Mouse (Mus musculus) lung, embryonic 14.5 days (tissue): ENCODE results near the gene Hsd11b1. TPM values are rescaled to one million over a fixed set of nuclear protein-coding genes. Genes with fewer than 3 reads are reported as not detected.
A peak's percentile ranks its signal among the peaks of the same experiment; 100 is the strongest.

Source experiments
- ATAC-seq: fragments of 200-750 bp; cut with Nextera tagmentation; 2 replicates; pipeline ENCODE4 v1.8.0; 2017; ENCODE audit warnings: mild to moderate bottlenecking, moderate TSS enrichment, moderate library complexity; ENCODE audit not compliant: insufficient read depth
- DNase-seq: peaks from one replicate; pipeline ENCODE4 v3.0.0-alpha.2; 2015
- H3K27ac ChIP-seq: fragments of 300-500 bp; sonication (generic); 2 replicates; pipeline ENCODE4 v1.5.1; 2014; ENCODE audit warnings: low read depth, mild to moderate bottlenecking, moderate library complexity
- H3K27me3 ChIP-seq: fragments of 300-500 bp; sonication (generic); 2 replicates; pipeline ENCODE4 v1.6.1; 2014; ENCODE audit warnings: low read length, control low read depth; ENCODE audit not compliant: insufficient read depth
- H3K36me3 ChIP-seq: fragments of 300-500 bp; sonication (generic); 2 replicates; pipeline ENCODE4 v1.6.1; 2014; ENCODE audit warnings: control low read depth; ENCODE audit not compliant: insufficient read depth
- H3K4me1 ChIP-seq: fragments of 300-500 bp; sonication (generic); 2 replicates; pipeline ENCODE4 v1.6.1; 2014; ENCODE audit warnings: antibody characterized with exemption, control low read depth; ENCODE audit not compliant: insufficient read depth
- H3K4me2 ChIP-seq: fragments of 300-500 bp; sonication (generic); 2 replicates; pipeline ENCODE4 v1.6.1; 2014; ENCODE audit warnings: mild to moderate bottlenecking
- H3K4me3 ChIP-seq: fragments of 300-500 bp; sonication (generic); 2 replicates; pipeline ENCODE4 v1.5.1; 2014; ENCODE audit warnings: low read depth, low read length
- H3K9ac ChIP-seq: fragments of 300-500 bp; sonication (generic); 2 replicates; pipeline ENCODE4 v1.6.1; 2014
- H3K9me3 ChIP-seq: fragments of 300-500 bp; sonication (generic); 2 replicates; pipeline ENCODE4 v1.6.1; 2016; ENCODE audit warnings: low read depth, low read length, control low read depth
- CTCF ChIP-seq: IDR thresholded peaks from 2 replicates; pipeline ENCODE4 v1.5.1; 2016; ENCODE audit warnings: antibody characterized with exemption, low read depth
- WGBS: fragments of 180-500 bp; shearing (Covaris S2); extraction: QIAGEN DNeasy Blood & Tissue Kit; methylation state at CpG from one replicate; pipeline ENCODE4 v1.1.7; 2014; 5-methylcytosine and 5-hydroxymethylcytosine counted together
- polyA plus RNA-seq: library from polyadenylated mRNA; unstranded; fragments of >200 nt; fragmentation: Nextera tagmentation; extraction: Ambion mirVana; gene quantifications from 2 replicates; pipeline ENCODE4 v1.2.1, GENCODE M21; 2014

Gene Hsd11b1
- polyA plus RNA-seq, 1 experiment from 2014 or later: 1.6 TPM

DNA sequence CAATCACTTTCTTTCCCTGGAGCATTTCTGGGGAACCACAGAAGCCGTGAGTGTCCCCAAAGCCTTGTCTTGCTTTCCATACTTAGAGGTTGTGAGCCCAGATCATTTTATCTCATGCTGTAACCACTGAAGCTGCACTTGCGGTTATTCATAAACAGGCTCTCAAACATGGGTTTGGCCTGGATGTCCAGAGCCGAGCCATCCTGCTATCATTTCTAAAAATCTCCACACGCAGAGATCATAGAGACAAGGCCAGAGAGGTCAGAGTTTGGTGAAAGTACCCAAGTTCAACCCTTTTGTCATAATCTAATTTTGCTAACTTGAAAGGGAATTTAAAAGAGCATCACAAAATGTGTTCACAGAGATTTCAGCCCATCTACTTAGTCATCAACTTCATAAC, 22.4 kb downstream of the Hsd11b1 start:
- Histone ChIP-seq H3K4me2 (no peak overlapping the region), H3K27ac (no peak overlapping the region), H3K4me1 (no peaks in the 10 kb centered on the region), H3K9me3 (no peaks in the 10 kb centered on the region), H3K9ac (no peak overlapping the region), H3K27me3 (no peaks in the 10 kb centered on the region), H3K36me3 (no peaks in the 10 kb centered on the region), H3K4me3 (no peak overlapping the region)
- no peak for DNase-seq
- TF ChIP-seq CTCF: no peak
- WGBS: 84% methylated on average over 4 of the region's 4 CpGs
- no peak for ATAC-seq

DNA sequence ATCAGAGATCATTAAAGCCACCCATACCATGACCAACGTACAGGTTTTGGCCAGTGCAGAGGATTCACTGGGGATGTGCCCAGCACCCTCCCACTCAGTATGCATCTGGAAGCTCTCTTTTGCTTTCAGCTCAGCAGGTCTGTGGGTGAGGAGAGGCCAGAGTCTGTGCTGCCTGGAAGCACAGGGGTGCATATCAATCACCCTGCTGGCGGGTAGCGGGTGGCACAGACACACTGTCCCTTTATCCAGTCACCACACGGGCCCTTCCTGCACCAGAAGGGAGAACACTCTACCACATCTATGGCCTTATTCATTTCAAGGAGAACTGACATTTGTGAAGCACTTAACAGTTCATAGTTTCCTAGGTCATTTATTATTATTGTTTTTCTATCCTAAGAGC, 25.4 kb downstream of the Hsd11b1 start:
- Histone ChIP-seq H3K9me3 (no peaks in the 10 kb centered on the region), H3K27me3 (no peaks in the 10 kb centered on the region), H3K36me3 (no peaks in the 10 kb centered on the region), H3K4me1 (peaks cover 5% of the 10 kb centered on the region; the same call in 1 of the 2 replicates), H3K9ac (no peak overlapping the region), H3K4me3 (no peak overlapping the region), H3K4me2 (no peak overlapping the region), H3K27ac (no peak overlapping the region)
- no peak for ATAC-seq
- no peak for DNase-seq
- no peak for TF ChIP-seq CTCF
- 39% methylated on average over 4 of the region's 4 CpGs for WGBS

DNA sequence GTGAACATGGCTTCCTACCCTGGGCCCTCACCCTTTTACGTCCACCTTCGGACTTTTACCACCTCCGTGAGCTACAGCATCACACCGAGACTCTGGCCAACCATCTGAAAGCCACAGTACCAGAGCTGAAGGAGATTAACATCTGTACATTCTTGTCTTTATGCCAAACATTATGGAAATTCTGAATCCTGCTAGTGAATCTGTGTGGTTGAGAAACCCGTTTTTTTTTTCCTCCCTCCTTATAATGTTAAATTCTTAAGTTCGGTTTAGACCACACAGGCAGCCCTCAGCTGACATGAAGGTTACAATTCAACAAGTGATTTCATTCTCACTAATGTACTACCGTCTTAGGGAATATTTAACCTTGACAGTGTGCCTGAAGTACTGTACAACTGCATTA, 28.9 kb downstream of the Hsd11b1 start:
- Histone ChIP-seq H3K27ac (no peak overlapping the region), H3K27me3 (no peaks in the 10 kb centered on the region), H3K4me1 (peaks cover 5% of the 10 kb centered on the region; the same call in 1 of the 2 replicates), H3K4me2 (no peak overlapping the region), H3K9ac (no peak overlapping the region), H3K4me3 (no peak overlapping the region), H3K9me3 (no peaks in the 10 kb centered on the region), H3K36me3 (no peaks in the 10 kb centered on the region)
- ATAC-seq: no peak
- DNase-seq: peak; percentile 41
- TF ChIP-seq CTCF: no peak
- 62% methylated on average over 7 of the region's 7 CpGs for WGBS

DNA sequence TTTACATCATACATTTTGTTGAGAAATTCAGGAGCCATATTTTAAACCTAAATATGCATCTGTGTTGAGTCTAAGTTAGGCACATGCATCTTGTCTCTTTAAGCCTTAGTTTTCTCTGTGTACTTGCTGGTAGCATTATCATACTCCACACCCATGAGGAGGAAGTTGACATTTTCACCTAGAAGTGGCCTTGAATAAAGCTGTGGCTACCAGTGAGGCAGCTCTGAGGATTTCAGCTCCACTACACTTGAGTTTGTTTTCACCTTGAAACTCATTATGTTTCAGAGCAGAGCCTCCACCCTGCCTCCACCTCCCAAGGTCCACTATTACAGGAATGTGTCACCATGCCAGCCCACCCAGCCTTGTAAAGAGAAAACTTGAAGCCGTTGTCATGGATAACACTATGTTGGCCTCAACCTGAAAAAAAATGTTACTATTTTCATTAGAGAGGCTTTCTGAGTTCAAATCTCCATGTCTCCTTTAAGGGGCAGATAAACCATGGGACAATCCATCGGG, 29.7 kb downstream of the Hsd11b1 start:
- DNase-seq (no peak), ATAC-seq (no peak)
- H3K4me2 ChIP-seq: no peak overlapping the region
- H3K36me3 ChIP-seq: no peaks in the 10 kb centered on the region
- no peak for TF ChIP-seq CTCF
- no peak overlapping the region for H3K9ac ChIP-seq
- no peak overlapping the region for H3K4me3 ChIP-seq
- 91% methylated on average over 2 of the region's 2 CpGs for WGBS
- H3K27me3 ChIP-seq: no peaks in the 10 kb centered on the region
- no peak overlapping the region for H3K27ac ChIP-seq
- H3K4me1 ChIP-seq: peaks cover 5% of the 10 kb centered on the region; the same call in 1 of the 2 replicates
- no peaks in the 10 kb centered on the region for H3K9me3 ChIP-seq

DNA sequence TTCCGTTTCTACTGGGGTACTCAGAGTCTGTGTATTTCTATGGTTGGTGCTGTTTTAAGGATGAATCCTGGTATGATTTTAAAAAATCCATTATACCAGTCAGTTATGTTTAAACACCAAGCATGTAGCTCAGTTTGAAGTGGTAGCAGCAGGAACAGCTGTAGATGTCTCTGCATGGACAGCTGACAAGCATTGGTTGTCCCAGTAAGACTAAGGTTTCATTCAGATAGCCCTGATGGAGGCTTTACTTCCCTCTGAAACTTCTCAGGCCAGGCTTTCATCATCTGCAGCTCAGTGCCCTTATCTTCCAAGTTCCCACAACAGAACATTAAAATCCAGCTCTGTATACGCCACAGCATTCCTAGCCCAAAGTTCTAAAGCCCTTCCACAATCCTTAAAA, 31.1 kb downstream of the Hsd11b1 start:
- no peak overlapping the region for H3K4me3 ChIP-seq
- no peak overlapping the region for H3K4me2 ChIP-seq
- H3K9me3 ChIP-seq: no peaks in the 10 kb centered on the region
- WGBS: 77% methylated on average over 2 of the region's 2 CpGs
- no peaks in the 10 kb centered on the region for H3K27me3 ChIP-seq
- H3K4me1 ChIP-seq: peaks cover 5% of the 10 kb centered on the region; the same call in 1 of the 2 replicates
- ATAC-seq: no peak
- no peak for TF ChIP-seq CTCF
- no peak for DNase-seq
- H3K36me3 ChIP-seq: no peaks in the 10 kb centered on the region
- no peak overlapping the region for H3K27ac ChIP-seq
- no peak overlapping the region for H3K9ac ChIP-seq

DNA sequence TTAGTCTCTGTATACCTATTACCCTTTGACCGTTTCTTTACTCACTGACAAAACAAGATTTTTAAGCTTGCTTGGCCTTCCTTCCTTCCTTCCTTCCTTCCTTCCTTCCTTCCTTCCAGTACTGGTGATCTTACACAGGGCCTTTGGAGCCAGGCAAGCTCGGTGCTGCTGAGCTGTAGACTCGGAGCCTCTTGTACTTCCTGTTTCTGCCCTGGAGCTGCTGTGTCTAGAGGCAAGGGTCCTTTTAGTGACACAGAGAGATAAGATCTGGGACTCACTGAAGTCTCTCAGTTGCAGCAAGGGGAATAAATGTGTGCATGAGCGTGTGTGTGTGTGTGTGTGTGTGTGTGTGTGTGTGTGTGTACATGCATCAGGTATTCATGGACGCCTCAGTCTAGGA, 32.9 kb downstream of the Hsd11b1 start:
- TF ChIP-seq CTCF: no peak
- peak; percentile 77 for ATAC-seq

DNA sequence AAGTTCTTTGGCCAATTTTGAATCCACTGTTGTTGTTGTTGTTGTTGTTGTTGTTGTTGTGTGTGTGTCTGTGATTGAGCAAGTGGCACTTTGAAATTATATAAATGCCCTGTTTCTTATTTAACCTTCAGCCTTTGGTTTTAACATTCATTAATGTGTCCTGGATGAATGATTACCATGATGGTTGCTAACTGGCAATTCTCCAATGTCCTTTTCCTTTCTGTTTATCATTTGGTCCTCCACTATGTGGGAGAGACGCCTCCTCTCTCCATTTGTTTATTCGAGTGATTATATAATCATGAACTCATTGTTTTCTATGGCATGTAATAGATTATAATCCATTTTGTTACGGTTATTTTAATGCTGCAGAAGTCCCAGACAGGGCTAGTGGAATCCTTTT, 33.3 kb downstream of the Hsd11b1 start:
- Histone ChIP-seq H3K9ac (no peak overlapping the region), H3K4me3 (no peak overlapping the region), H3K27ac (0 out of 2 replicates have a peak overlapping the region, but pooled peaks have one; percentile 28), H3K27me3 (no peaks in the 10 kb centered on the region), H3K9me3 (no peaks in the 10 kb centered on the region), H3K4me1 (peaks cover 4% of the 10 kb centered on the region; the same call in 1 of the 2 replicates), H3K36me3 (no peaks in the 10 kb centered on the region), H3K4me2 (no peak overlapping the region)
- ATAC-seq: peak; percentile 37; the same call in 1 of the 2 replicates
- WGBS: 28% methylated on average over 3 of the region's 3 CpGs
- TF ChIP-seq CTCF: no peak
- peak; percentile 76 for DNase-seq

More for the DNA sequence above, 32.9 kb downstream of the Hsd11b1 start:
- Histone ChIP-seq H3K27me3 (no peaks in the 10 kb centered on the region), H3K4me1 (peaks cover 5% of the 10 kb centered on the region; the same call in 1 of the 2 replicates), H3K27ac (0 out of 2 replicates have a peak overlapping the region, but pooled peaks have one; percentile 28), H3K9me3 (no peaks in the 10 kb centered on the region), H3K4me2 (no peak overlapping the region), H3K9ac (no peak overlapping the region), H3K36me3 (no peaks in the 10 kb centered on the region), H3K4me3 (no peak overlapping the region)
- DNase-seq: peak; percentile 49
- 41% methylated on average over 5 of the region's 5 CpGs for WGBS

DNA sequence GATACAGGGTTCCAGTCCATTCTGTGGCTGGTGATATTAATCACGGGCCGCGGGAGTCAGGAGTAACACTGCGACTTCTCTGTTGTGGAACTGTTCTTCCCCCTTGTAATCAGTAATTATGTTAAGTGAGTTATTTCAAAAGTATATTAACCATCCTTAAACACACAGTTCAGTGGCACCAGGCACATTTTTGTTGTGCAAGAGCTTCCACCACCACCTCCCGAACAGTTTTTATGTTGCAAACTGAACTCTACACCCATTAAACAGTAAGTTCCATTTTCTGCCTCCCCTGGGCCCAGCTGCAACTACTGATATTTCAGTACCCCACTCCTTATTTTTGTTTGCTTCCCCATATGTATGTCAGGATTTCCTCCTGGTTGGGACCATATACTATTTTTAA, 34.3 kb downstream of the Hsd11b1 start:
- H3K9ac ChIP-seq: no peak overlapping the region
- no peaks in the 10 kb centered on the region for H3K27me3 ChIP-seq
- H3K4me2 ChIP-seq: no peak overlapping the region
- ATAC-seq (no peak), DNase-seq (no peak)
- H3K4me1 ChIP-seq: no peaks in the 10 kb centered on the region; the same call in 1 of the 2 replicates
- no peak for TF ChIP-seq CTCF
- H3K9me3 ChIP-seq: no peaks in the 10 kb centered on the region
- no peak overlapping the region for H3K4me3 ChIP-seq
- H3K36me3 ChIP-seq: no peaks in the 10 kb centered on the region
- no peak overlapping the region for H3K27ac ChIP-seq
- 92% methylated on average over 5 of the region's 5 CpGs for WGBS
